Mouse (Mus musculus) CH12.LX (cell line): ENCODE data around the gene Zfp606. TPM values are rescaled to one million over a fixed set of nuclear protein-coding genes. Genes with fewer than 3 reads are reported as not detected.

Experiments
- DNase-seq: peaks from one replicate; pipeline ENCODE4 v3.0.0-alpha.2; 2013; ENCODE audit errors: extremely low read depth
- H3K27ac ChIP-seq: 2 replicates; pipeline ENCODE4 v1.5.1; 2012; ENCODE audit warnings: low read depth, mild to moderate bottlenecking, control low read depth, moderate library complexity; ENCODE audit not compliant: insufficient read depth
- H3K27me3 ChIP-seq: replicated peaks from 2 replicates; pipeline ENCODE3; 2012; ENCODE audit warnings: inconsistent platforms
- H3K36me3 ChIP-seq, 2 experiments: replicated peaks in 1 of 2; 2 replicates each; pipeline versions ENCODE3 to v1.6.1; 2012; ENCODE audit warnings: inconsistent platforms in 1 of 2, low read length in 1 of 2, mild to moderate bottlenecking in 1 of 2, mixed read lengths in 1 of 2, moderate library complexity in 1 of 2; ENCODE audit not compliant: control insufficient read depth in 1 of 2, insufficient read depth in 1 of 2
- H3K4me1 ChIP-seq, 2 experiments: 2 replicates each; pipeline ENCODE4 v1.6.1; 2012; ENCODE audit warnings: inconsistent platforms in 1 of 2, moderate library complexity in 1 of 2; ENCODE audit not compliant: insufficient read depth in 2 of 2, control insufficient read depth in 1 of 2
- H3K4me2 ChIP-seq: 2 replicates; pipeline ENCODE4 v1.6.1; 2012; ENCODE audit warnings: low read depth, mild to moderate bottlenecking, control low read depth; ENCODE audit not compliant: poor library complexity, insufficient read depth, severe bottlenecking
- H3K4me3 ChIP-seq, 3 experiments: fragments of 150-350 bp in 1 of 3; sonication (generic) in 1 of 3; replicated peaks in 1 of 3; 2 replicates each; pipeline versions ENCODE3 to v1.5.1; 2011 to 2012; ENCODE audit warnings: low read depth in 2 of 3, low read length in 2 of 3, mild to moderate bottlenecking in 2 of 3, moderate library complexity in 2 of 3, control low read depth in 1 of 3, improper control_type of control experiment in 1 of 3, inconsistent platforms in 1 of 3, mixed read lengths in 1 of 3; ENCODE audit not compliant: poor library complexity in 1 of 3
- H3K79me2 ChIP-seq: replicated peaks from 2 replicates; pipeline ENCODE4 v1.6.1; 2012; ENCODE audit warnings: mild to moderate bottlenecking, moderate library complexity; ENCODE audit not compliant: control insufficient read depth, poor library complexity, insufficient read depth, severe bottlenecking; ENCODE audit errors: extremely low read depth
- H3K9ac ChIP-seq: 2 replicates; pipeline ENCODE4 v1.6.1; 2012; ENCODE audit warnings: low read depth, mild to moderate bottlenecking, control low read depth, moderate library complexity; ENCODE audit not compliant: insufficient read depth
- H3K9me3 ChIP-seq: replicated peaks from 2 replicates; pipeline ENCODE3; 2012; ENCODE audit warnings: low read length, inconsistent platforms, mixed read lengths
- BHLHE40 ChIP-seq: IDR thresholded peaks from 2 replicates; pipeline ENCODE4 v1.6.1; 2011; ENCODE audit warnings: mild to moderate bottlenecking, low read depth, low read length, improper control_type of control experiment
- CHD1 ChIP-seq: IDR thresholded peaks from 2 replicates; pipeline ENCODE4 v1.6.1; 2012; ENCODE audit warnings: low read depth, low read length, improper control_type of control experiment, inconsistent platforms
- CHD2 ChIP-seq: IDR thresholded peaks from 2 replicates; pipeline ENCODE4 v1.6.1; 2011; ENCODE audit warnings: low read length, improper control_type of control experiment
- CTCF ChIP-seq, 2 experiments: IDR thresholded peaks in 1 of 2; conservative IDR thresholded peaks in 1 of 2; 2 replicates each; pipeline ENCODE4 v1.5.1; 2011 to 2012; ENCODE audit warnings: low read depth in 2 of 2, low read length in 2 of 2, improper control_type of control experiment in 1 of 2, inconsistent platforms in 1 of 2, mild to moderate bottlenecking in 1 of 2, moderate library complexity in 1 of 2
- E2F4 ChIP-seq: IDR thresholded peaks from 2 replicates; pipeline ENCODE4 v1.6.1; 2011; ENCODE audit warnings: low read depth, low read length, improper control_type of control experiment; ENCODE audit not compliant: insufficient replicate concordance
- ELF1 ChIP-seq: IDR thresholded peaks from 2 replicates; pipeline ENCODE4 v1.6.1; 2014; ENCODE audit warnings: low read depth, mild to moderate bottlenecking, inconsistent platforms, low read length, improper control_type of control experiment
- EP300 ChIP-seq: IDR thresholded peaks from 2 replicates; pipeline ENCODE4 v1.6.1; 2011; ENCODE audit warnings: low read length, improper control_type of control experiment
- GABPA ChIP-seq: IDR thresholded peaks from 2 replicates; pipeline ENCODE4 v1.6.1; 2012; ENCODE audit warnings: low read depth, low read length, improper control_type of control experiment, inconsistent platforms; ENCODE audit not compliant: insufficient replicate concordance
- HCFC1 ChIP-seq: IDR thresholded peaks from 2 replicates; pipeline ENCODE4 v1.6.1; 2012; ENCODE audit warnings: low read depth, mild to moderate bottlenecking, inconsistent platforms, low read length, improper control_type of control experiment
- IRF4 ChIP-seq: IDR thresholded peaks from 2 replicates; pipeline ENCODE4 v1.6.1; 2014; ENCODE audit warnings: low read depth, mild to moderate bottlenecking, inconsistent platforms, low read length, improper control_type of control experiment
- JUN ChIP-seq: IDR thresholded peaks from 2 replicates; pipeline ENCODE4 v1.6.1; 2011; ENCODE audit warnings: low read depth, mild to moderate bottlenecking, low read length, improper control_type of control experiment, moderate library complexity; ENCODE audit not compliant: insufficient read depth
- JUND ChIP-seq: conservative IDR thresholded peaks from 2 replicates; pipeline ENCODE4 v1.6.1; 2011; ENCODE audit warnings: low read depth, low read length, improper control_type of control experiment
- KAT2A ChIP-seq: IDR thresholded peaks from 2 replicates; pipeline ENCODE4 v1.6.1; 2012; ENCODE audit warnings: low read length, improper control_type of control experiment, inconsistent platforms; ENCODE audit not compliant: insufficient replicate concordance
- MAFK ChIP-seq: IDR thresholded peaks from 2 replicates; pipeline ENCODE4 v1.6.1; 2011; ENCODE audit warnings: low read length, improper control_type of control experiment; ENCODE audit not compliant: insufficient replicate concordance
- MAX ChIP-seq: IDR thresholded peaks from 2 replicates; pipeline ENCODE4 v1.6.1; 2011; ENCODE audit warnings: low read length, improper control_type of control experiment
- MAZ ChIP-seq: IDR thresholded peaks from 2 replicates; pipeline ENCODE4 v1.6.1; 2012; ENCODE audit warnings: low read depth, mild to moderate bottlenecking, inconsistent platforms, low read length, improper control_type of control experiment, moderate library complexity
- MEF2A ChIP-seq: IDR thresholded peaks from 2 replicates; pipeline ENCODE4 v1.6.1; 2014; ENCODE audit warnings: low read depth, mild to moderate bottlenecking, inconsistent platforms, low read length, improper control_type of control experiment, borderline replicate concordance
- MXI1 ChIP-seq: IDR thresholded peaks from 2 replicates; pipeline ENCODE4 v1.6.1; 2011; ENCODE audit warnings: mild to moderate bottlenecking, low read depth, low read length, improper control_type of control experiment
- MYC ChIP-seq: IDR thresholded peaks from 2 replicates; pipeline ENCODE4 v1.6.1; 2011; ENCODE audit warnings: low read depth, mild to moderate bottlenecking, improper control_type of control experiment, low read length
- NELFE ChIP-seq: IDR thresholded peaks from 2 replicates; pipeline ENCODE4 v1.6.1; 2011; ENCODE audit warnings: low read depth, low read length, improper control_type of control experiment
- NRF1 ChIP-seq: IDR thresholded peaks from 2 replicates; pipeline ENCODE4 v1.6.1; 2014; ENCODE audit warnings: low read depth, mild to moderate bottlenecking, inconsistent platforms, low read length, improper control_type of control experiment, moderate library complexity
- PAX5 ChIP-seq: IDR thresholded peaks from 2 replicates; pipeline ENCODE4 v1.6.1; 2012; ENCODE audit warnings: low read length, inconsistent platforms, mixed read lengths
- POLR2A ChIP-seq: IDR thresholded peaks from 2 replicates; pipeline ENCODE4 v1.6.1; 2011; ENCODE audit warnings: low read depth, mild to moderate bottlenecking, improper control_type of control experiment, low read length
- POLR2AphosphoS2 ChIP-seq: IDR thresholded peaks from 2 replicates; pipeline ENCODE4 v1.6.1; 2011; ENCODE audit warnings: low read depth, low read length, improper control_type of control experiment
- RAD21 ChIP-seq: IDR thresholded peaks from 2 replicates; pipeline ENCODE4 v1.6.1; 2011; ENCODE audit warnings: low read depth, mild to moderate bottlenecking, low read length, improper control_type of control experiment, moderate library complexity
- RCOR1 ChIP-seq: conservative IDR thresholded peaks from 2 replicates; pipeline ENCODE4 v1.6.1; 2012; ENCODE audit warnings: low read depth, mild to moderate bottlenecking, inconsistent platforms, low read length, improper control_type of control experiment
- SIN3A ChIP-seq: IDR thresholded peaks from 2 replicates; pipeline ENCODE4 v1.6.1; 2012; ENCODE audit warnings: low read length, improper control_type of control experiment, inconsistent platforms
- SMC3 ChIP-seq: IDR thresholded peaks from 2 replicates; pipeline ENCODE4 v1.6.1; 2011; ENCODE audit warnings: low read depth, low read length, improper control_type of control experiment
- TBP ChIP-seq: conservative IDR thresholded peaks from 2 replicates; pipeline ENCODE4 v1.6.1; 2011; ENCODE audit warnings: low read depth, low read length, improper control_type of control experiment
- TCF12 ChIP-seq: IDR thresholded peaks from 2 replicates; pipeline ENCODE4 v1.6.1; 2014; ENCODE audit warnings: low read depth, mild to moderate bottlenecking, inconsistent platforms, low read length, improper control_type of control experiment
- UBTF ChIP-seq: IDR thresholded peaks from 2 replicates; pipeline ENCODE4 v1.6.1; 2012; ENCODE audit warnings: low read depth, mild to moderate bottlenecking, inconsistent platforms, low read length, improper control_type of control experiment, moderate library complexity
- USF1 ChIP-seq: IDR thresholded peaks from 2 replicates; pipeline ENCODE4 v1.6.1; 2014; ENCODE audit warnings: low read depth, mild to moderate bottlenecking, inconsistent platforms, low read length, improper control_type of control experiment
- USF2 ChIP-seq: conservative IDR thresholded peaks from 2 replicates; pipeline ENCODE4 v1.6.1; 2011; ENCODE audit warnings: low read depth, low read length, improper control_type of control experiment
- ZC3H11A ChIP-seq: IDR thresholded peaks from 2 replicates; pipeline ENCODE4 v1.6.1; 2012; ENCODE audit warnings: low read depth, mild to moderate bottlenecking, inconsistent platforms, low read length, improper control_type of control experiment
- ZKSCAN1 ChIP-seq: IDR thresholded peaks from 2 replicates; pipeline ENCODE4 v1.6.1; 2012; ENCODE audit warnings: low read depth, inconsistent platforms, low read length, improper control_type of control experiment, borderline replicate concordance
- ZMIZ1 ChIP-seq: IDR thresholded peaks from 2 replicates; pipeline ENCODE4 v1.6.1; 2012; ENCODE audit warnings: low read depth, mild to moderate bottlenecking, inconsistent platforms, low read length, improper control_type of control experiment
- ZNF384 ChIP-seq: IDR thresholded peaks from 2 replicates; pipeline ENCODE4 v1.6.1; 2012; ENCODE audit warnings: low read depth, low read length, improper control_type of control experiment, inconsistent platforms
- dilution Hi-C: fragments of 300-500 bp; cut with MboI; formaldehyde crosslinking; loops from 2 replicates; pipeline ENCODE4 v1.14.3; 2020; ENCODE audit warnings: low sequenced_read_pairs; ENCODE audit not compliant: extremely low pct_unique_long_range_greater_than_20kb, extremely low pct_ligation_motif_present
- in situ Hi-C: fragments of 300-500 bp; cut with MboI; formaldehyde crosslinking; loops from 3 replicates; pipeline ENCODE4 v1.14.3; 2019; ENCODE audit warnings: low sequenced_read_pairs, low pct_ligation_motif_present, low pct_unique_long_range_greater_than_20kb, mixed read lengths
- polyA plus RNA-seq: library from polyadenylated mRNA; unstranded; fragments of >175 nt; gene quantifications from 2 replicates; pipeline ENCODE4 v1.2.1, GENCODE M21; 2012; ENCODE audit warnings: low read depth; ENCODE audit not compliant: insufficient read length
- total RNA-seq, 2 experiments: library from RNA; depleted of rRNA; stranded (reverse); fragments of 300-350 nt in 1 of 2; fragments of >200 nt in 1 of 2; gene quantifications; 2 replicates each; pipeline ENCODE4 v1.2.3; 2012 to 2014

Gene Zfp606
- total RNA-seq (2012; rRNA removed) (5.0 and 5.4 TPM in 2 replicates), total RNA-seq (2014; rRNA removed) (5.7 and 5.8 TPM in 2 replicates), polyA plus RNA-seq (1.7 and 2.1 TPM in 2 replicates)

DNA sequence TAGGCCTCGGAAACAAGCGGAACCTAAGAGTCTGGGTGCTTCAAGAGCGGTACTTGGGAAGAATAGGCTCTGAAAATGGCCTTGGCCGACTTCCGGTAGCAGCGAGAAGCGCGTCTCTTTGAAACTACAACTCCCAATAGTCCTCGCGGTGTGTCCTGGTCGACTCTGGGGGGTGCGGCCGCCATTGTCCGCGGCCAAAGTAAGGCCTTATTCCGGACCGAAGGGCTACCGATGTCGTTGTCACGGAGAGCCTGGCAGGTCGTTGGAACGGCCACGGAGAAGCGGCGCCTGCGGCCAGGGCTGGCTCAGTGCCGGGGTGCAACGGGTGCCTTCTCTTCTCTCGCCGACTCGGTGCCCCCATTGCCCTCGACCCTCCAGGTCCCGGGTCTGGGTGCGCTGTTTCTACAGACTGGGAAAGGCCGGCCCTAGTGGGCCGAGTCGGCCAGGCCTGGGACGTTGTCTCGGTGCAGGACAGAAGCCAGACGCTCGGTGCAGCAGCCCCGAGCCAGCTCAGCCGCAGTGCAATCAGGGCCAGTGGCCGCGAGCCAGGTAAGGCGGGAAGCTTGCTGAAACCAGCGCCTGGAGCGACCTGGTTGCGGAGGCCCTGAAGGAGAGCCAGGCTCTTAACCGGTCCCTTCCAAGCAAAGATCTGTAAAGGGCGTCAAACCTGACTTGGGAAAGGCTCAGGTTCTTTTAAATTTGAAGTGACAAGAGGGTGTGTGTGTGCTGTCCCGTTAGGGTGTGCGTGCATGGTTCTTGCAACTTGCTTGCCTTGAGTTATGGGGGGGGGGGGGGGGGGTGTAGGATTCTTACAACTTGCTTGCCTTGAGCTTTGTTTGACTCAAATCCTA, at the start of gene Zfp606:
Zfp606 (plus strand) TSS at position 136 of the 851 bp plus-strand sequence.
- Histone ChIP-seq H3K79me2 (peaks cover 11% of the 10 kb centered on the region), H3K27ac (peak within 1 kb of the TSS; percentile 8; the same call in 1 of the 2 replicates), H3K4me1 (no peaks in the 10 kb centered on the region; a peak in 2 of 4 replicates), H3K4me2 (peak within 1 kb of the TSS; percentile 96), H3K9me3 (no peaks in the 10 kb centered on the region), H3K4me3 (peak within 1 kb of the TSS; percentile 84 to 96 (median 85)), H3K36me3 (peaks cover 19 to 22% of the 10 kb centered on the region in 2 experiments), H3K27me3 (no peaks in the 10 kb centered on the region), H3K9ac (peak within 1 kb of the TSS; percentile 92)
- peak; percentile 89 for DNase-seq
- in situ Hi-C loops = loop anchor here (25.0 kb wide), 1 partner anchor 534 kb away; the partner anchor contains the start of gene Zbtb45
- dilution Hi-C loops = no loop called here
- 0 out of 2 replicates have a peak, but pooled peaks have one; percentile 10 for TF ChIP-seq CHD2
- TF ChIP-seq USF1 = no peak
- TF ChIP-seq ZC3H11A = no peak
- TF ChIP-seq POLR2A = peak; percentile 66
- TF ChIP-seq NRF1 = peak; percentile 45; the same call in 1 of the 2 replicates
- TF ChIP-seq CTCF (conservative IDR thresholded peaks at IDR 0.05 in 1 of 2, IDR thresholded peaks at IDR 0.05 in 1 of 2; ENCODE audit: low read depth in 2 of 2, low read length in 2 of 2) = no peak
- peak; percentile 89; the same call in 1 of the 2 replicates for TF ChIP-seq KAT2A
- no peak for TF ChIP-seq E2F4
- TF ChIP-seq MEF2A = no peak
- peak; percentile 27; the same call in 1 of the 2 replicates for TF ChIP-seq TCF12
- TF ChIP-seq ZKSCAN1 = no peak
- no peak for TF ChIP-seq JUND
- TF ChIP-seq GABPA = no peak; the same call in 1 of the 2 replicates
- no peak for TF ChIP-seq POLR2AphosphoS2
- peak; percentile 89 for TF ChIP-seq SIN3A
- 0 out of 2 replicates have a peak, but pooled peaks have one; percentile 33 for TF ChIP-seq MAX
- no peak for TF ChIP-seq PAX5
- TF ChIP-seq JUN = no peak
- no peak for TF ChIP-seq EP300
- no peak for TF ChIP-seq BHLHE40
- TF ChIP-seq TBP = peak; percentile 64; the same call in 1 of the 2 replicates
- no peak for TF ChIP-seq RAD21
- peak; percentile 22; the same call in 1 of the 2 replicates for TF ChIP-seq IRF4
- TF ChIP-seq MXI1 = peak; percentile 57
- TF ChIP-seq USF2 = no peak
- TF ChIP-seq HCFC1 = peak; percentile 96
- no peak for TF ChIP-seq RCOR1
- TF ChIP-seq ZNF384 = no peak
- peak; percentile 86 for TF ChIP-seq ELF1
- TF ChIP-seq UBTF = peak; percentile 58; the same call in 1 of the 2 replicates
- no peak for TF ChIP-seq SMC3
- TF ChIP-seq NELFE = peak; percentile 44; the same call in 1 of the 2 replicates
- no peak for TF ChIP-seq MAZ
- no peak for TF ChIP-seq MAFK
- no peak for TF ChIP-seq MYC
- TF ChIP-seq CHD1 = no peak
- no peak for TF ChIP-seq ZMIZ1
